Mouse (Mus musculus): Measurements from ENCODE around the gene Hmgcll1. TPM values are rescaled to one million over a fixed set of nuclear protein-coding genes. Genes with fewer than 3 reads are reported as not detected.

The Hmgcll1 gene
- not detected for polyA plus RNA-seq (2017; shearing (Covaris generic))

DNA sequence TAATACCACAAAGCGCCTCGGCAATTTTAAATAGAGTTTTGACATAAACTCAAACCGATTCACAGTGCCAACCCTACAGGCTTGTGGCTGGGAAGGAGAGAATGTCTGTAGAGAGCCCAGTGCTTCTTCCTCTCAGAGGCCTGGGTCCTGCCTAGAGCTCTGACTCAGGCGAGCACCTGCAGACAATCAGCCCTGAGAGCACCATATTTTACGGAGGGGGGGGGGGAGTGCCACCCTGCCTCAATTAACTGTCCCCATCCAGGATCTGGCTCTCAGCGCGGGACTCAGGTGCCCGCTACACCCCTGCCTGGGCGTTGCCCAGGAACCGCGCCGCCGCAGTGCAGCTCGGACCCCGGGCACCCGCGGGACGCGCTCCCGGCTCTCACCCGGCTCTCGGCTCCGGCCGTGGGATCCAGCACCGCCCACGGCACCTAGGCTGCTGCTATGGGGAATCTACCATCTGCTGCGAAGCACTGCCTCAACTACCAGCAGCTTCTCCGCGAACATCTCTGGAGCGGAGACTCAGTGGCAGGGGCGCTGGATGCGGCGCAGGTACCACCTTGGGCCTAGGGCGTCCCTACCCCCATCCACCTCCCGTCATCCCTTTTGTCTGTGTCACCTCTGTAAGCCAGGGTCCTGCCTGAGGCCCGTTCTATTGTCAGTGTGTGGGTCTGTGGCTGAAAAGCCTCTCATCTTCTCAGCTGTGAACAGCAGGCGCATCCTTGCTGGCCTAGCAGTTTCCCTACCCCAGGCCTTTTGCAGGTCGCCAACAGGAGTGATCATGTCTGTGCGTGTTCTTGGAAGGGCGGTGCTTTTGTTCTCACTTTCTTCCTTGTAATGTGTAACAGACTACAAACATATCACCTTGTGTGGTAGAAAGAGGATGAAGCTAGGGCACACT is at the start of gene Hmgcll1:
Hmgcll1 (plus strand) TSS at position 225 of the 901 bp plus-strand sequence.

Other genes with a start within 250 kb of the Hmgcll1 start
- not detected for gene Bmp5, start 239.5 kb upstream of the Hmgcll1 start, polyA plus RNA-seq (2017; shearing (Covaris generic))
- gene Gfral, start 198.8 kb downstream of the Hmgcll1 start, polyA plus RNA-seq (2017; shearing (Covaris generic)) = not detected